Mouse (Mus musculus) cerebellum, adult 2 months (tissue): Measurements from ENCODE around the gene Rad51c.
"Not testable (repeated sequence)": the region's sequence is repeated elsewhere in the genome, so short reads cannot be mapped to it uniquely, and the experiment has no call there.

Experiments used
- CTCF ChIP-seq: fragments of 200-500 bp; IDR thresholded peaks from 2 replicates; pipeline ENCODE4 v1.5.1; 2011; ENCODE audit warnings: low read depth, mild to moderate bottlenecking, control low read depth, low read length, moderate library complexity, borderline replicate concordance; ENCODE audit not compliant: insufficient read depth
- POLR2A ChIP-seq: fragments of 200-500 bp; IDR thresholded peaks from 2 replicates; pipeline ENCODE4 v1.6.1; 2011; ENCODE audit warnings: low read length, control low read depth, borderline replicate concordance; ENCODE audit not compliant: insufficient read depth

DNA sequence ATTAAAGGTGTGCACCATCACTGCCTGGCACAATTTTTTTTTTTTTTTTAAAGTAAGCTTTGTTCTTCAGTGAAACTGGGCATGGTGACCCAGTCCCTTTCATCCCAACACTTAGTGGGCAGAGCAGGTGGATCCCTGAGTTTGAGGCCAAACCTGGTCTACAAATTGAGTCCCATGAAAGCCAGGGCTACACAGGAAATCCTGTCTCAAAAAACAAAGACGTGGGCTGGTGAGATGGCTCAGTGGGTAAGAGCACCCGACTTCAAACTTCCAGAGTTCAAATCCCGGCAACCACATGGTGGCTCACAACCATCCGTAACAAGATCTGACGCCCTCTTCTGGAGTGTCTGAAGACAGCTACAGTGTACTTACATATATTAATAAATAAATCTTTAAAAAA, 45.1 kb upstream of the Rad51c start:
- TF ChIP-seq CTCF, POLR2A: not testable (repeated sequence)
